Mouse (Mus musculus) midbrain, embryonic 11.5 days (tissue): Measurements from ENCODE around the gene Mdfic. TPM values are rescaled to one million over a fixed set of nuclear protein-coding genes. Genes with fewer than 3 reads are reported as not detected.
"Not testable (repeated sequence)": the region's sequence is repeated elsewhere in the genome, so short reads cannot be mapped to it uniquely, and the experiment has no call there.

Experiments
- ATAC-seq: fragments of 200-750 bp; cut with Nextera tagmentation; 2 replicates; pipeline ENCODE4 v1.8.0; 2017; ENCODE audit warnings: moderate TSS enrichment, moderate library complexity; ENCODE audit not compliant: low FRiP score
- DNase-seq: peaks from one replicate; pipeline ENCODE4 v3.0.0; 2015; ENCODE audit warnings: low spot score; ENCODE audit errors: missing footprints
- H3K27ac ChIP-seq: fragments of 300-500 bp; sonication (generic); 2 replicates; pipeline ENCODE4 v1.5.1; 2014; ENCODE audit warnings: low read depth, low read length
- H3K27me3 ChIP-seq: fragments of 300-500 bp; sonication (generic); 2 replicates; pipeline ENCODE4 v1.6.1; 2014; ENCODE audit warnings: mild to moderate bottlenecking, low read length, moderate library complexity, mixed read lengths; ENCODE audit not compliant: control insufficient read depth, insufficient read depth
- H3K36me3 ChIP-seq: fragments of 300-500 bp; sonication (generic); 2 replicates; pipeline ENCODE4 v1.6.1; 2014; ENCODE audit warnings: mild to moderate bottlenecking, low read length, moderate library complexity, mixed read lengths; ENCODE audit not compliant: control insufficient read depth, insufficient read depth
- H3K4me1 ChIP-seq: fragments of 300-500 bp; sonication (generic); 2 replicates; pipeline ENCODE4 v1.6.1; 2014; ENCODE audit warnings: low read length; ENCODE audit not compliant: control insufficient read depth, insufficient read depth
- H3K4me2 ChIP-seq: fragments of 300-500 bp; sonication (generic); 2 replicates; pipeline ENCODE4 v1.6.1; 2014; ENCODE audit warnings: mild to moderate bottlenecking, moderate library complexity
- H3K4me3 ChIP-seq: fragments of 300-500 bp; sonication (generic); 2 replicates; pipeline ENCODE4 v1.5.1; 2014; ENCODE audit warnings: low read depth, low read length
- H3K9ac ChIP-seq: fragments of 300-500 bp; sonication (generic); 2 replicates; pipeline ENCODE4 v1.6.1; 2014; ENCODE audit warnings: low read length
- H3K9me3 ChIP-seq: fragments of 300-500 bp; sonication (generic); 2 replicates; pipeline ENCODE4 v1.6.1; 2016; ENCODE audit warnings: low read length; ENCODE audit not compliant: control insufficient read depth
- WGBS: fragments of 180-500 bp; shearing (Covaris S2); extraction: QIAGEN DNeasy Blood & Tissue Kit; methylation state at CpG from one replicate; pipeline ENCODE4 v1.1.7; 2014; 5-methylcytosine and 5-hydroxymethylcytosine counted together
- polyA plus RNA-seq: library from polyadenylated mRNA; unstranded; fragments of >200 nt; fragmentation: Nextera tagmentation; extraction: Ambion mirVana; gene quantifications from 2 replicates; pipeline ENCODE4 v1.2.1, GENCODE M21; 2014

Gene Mdfic
- polyA plus RNA-seq, result 7.0 and 7.7 TPM in 2 replicates

DNA sequence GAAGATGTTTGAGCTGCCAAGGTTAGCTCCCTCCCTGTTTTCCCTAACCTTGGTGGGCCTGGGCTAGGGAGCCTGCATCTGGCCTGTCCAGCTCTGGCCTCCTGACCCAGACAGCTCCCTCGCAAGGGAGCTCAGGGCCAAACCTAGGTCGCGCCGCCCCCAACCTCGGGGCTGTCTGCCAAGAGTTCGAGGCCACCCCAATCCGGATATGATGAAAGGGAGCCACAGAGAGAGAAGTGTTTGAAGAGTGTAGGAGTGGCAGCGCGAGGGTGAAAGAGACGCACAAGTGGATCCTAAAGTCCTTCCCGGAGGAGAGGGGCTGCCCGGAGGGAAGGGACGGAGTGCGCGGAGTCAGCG, at the start of gene Mdfic:
Gene Mdfic, plus strand, starts transcription at position 201 of the 357 bp plus-strand sequence.
- no peaks in the 10 kb centered on the region for H3K9me3 ChIP-seq
- peak within 1 kb of the TSS; percentile 49 for H3K4me3 ChIP-seq
- peak within 1 kb of the TSS; percentile 96 for H3K4me2 ChIP-seq
- no peaks in the 10 kb centered on the region for H3K36me3 ChIP-seq
- H3K27me3 ChIP-seq, result no peaks in the 10 kb centered on the region
- peak within 1 kb of the TSS; percentile 83 for H3K9ac ChIP-seq
- DNase-seq (peak; percentile 95), ATAC-seq (peak; percentile 70)
- WGBS, result under 1% methylated on average over 15 of the region's 16 CpGs
- H3K27ac ChIP-seq, result no peak within 1 kb of the TSS
- peaks cover 2% of the 10 kb centered on the region; the same call in 1 of the 2 replicates for H3K4me1 ChIP-seq

DNA sequence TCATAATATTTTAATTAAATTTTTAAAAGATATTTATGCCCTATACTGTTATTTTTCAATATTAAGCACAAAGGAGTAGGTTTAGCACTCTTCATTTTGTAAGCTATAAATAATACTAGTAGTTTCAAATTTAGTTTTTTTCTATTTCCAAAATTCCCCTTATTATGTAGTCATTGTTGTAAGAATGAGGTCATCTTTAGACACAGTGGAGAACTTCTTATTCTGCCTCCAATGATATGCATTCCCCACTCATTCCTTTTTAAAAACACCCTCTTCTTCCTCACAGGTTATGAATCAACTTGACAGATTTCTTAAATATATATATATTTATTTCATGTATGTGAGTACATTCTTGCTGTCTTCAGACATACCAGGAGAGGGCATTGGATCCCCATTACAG, 49.1 kb upstream of the Mdfic start:
- Histone ChIP-seq H3K27ac (no peak overlapping the region), H3K4me3 (no peak overlapping the region), H3K4me2 (no peak overlapping the region), H3K9ac (no peak overlapping the region), H3K36me3 (no peaks in the 10 kb centered on the region), H3K9me3 (no peaks in the 10 kb centered on the region), H3K4me1 (no peaks in the 10 kb centered on the region), H3K27me3 (no peaks in the 10 kb centered on the region)
- DNase-seq, result no peak
- ATAC-seq, result no peak

DNA sequence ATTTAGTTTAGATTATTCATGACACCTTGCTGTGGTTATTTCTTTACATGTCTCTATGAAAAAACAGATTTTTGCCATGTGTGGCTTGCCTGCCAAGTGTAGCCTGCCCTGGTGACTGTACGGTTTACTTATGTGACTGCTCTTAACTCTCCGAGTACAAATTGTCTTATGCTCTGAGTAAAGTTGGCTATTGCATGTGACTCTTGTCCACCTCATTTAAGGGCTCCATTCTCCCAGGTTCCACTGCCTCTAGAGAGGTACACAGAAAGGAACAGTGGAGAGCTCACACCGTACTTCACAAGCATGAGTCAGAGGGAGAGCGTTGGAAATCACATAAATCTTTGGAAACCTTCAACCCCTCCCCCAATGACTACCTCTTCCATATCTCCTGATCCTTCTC, 10.4 kb upstream of the Mdfic start:
- ATAC-seq, result no peak
- H3K4me2 ChIP-seq, result no peak overlapping the region
- 93% methylated on average over 4 of the region's 4 CpGs for WGBS
- H3K36me3 ChIP-seq, result no peaks in the 10 kb centered on the region
- H3K27me3 ChIP-seq, result no peaks in the 10 kb centered on the region
- no peak overlapping the region for H3K9ac ChIP-seq
- H3K4me1 ChIP-seq, result no peaks in the 10 kb centered on the region
- H3K4me3 ChIP-seq, result no peak overlapping the region
- DNase-seq, result peak; percentile 28
- no peak overlapping the region for H3K27ac ChIP-seq
- H3K9me3 ChIP-seq, result no peaks in the 10 kb centered on the region

DNA sequence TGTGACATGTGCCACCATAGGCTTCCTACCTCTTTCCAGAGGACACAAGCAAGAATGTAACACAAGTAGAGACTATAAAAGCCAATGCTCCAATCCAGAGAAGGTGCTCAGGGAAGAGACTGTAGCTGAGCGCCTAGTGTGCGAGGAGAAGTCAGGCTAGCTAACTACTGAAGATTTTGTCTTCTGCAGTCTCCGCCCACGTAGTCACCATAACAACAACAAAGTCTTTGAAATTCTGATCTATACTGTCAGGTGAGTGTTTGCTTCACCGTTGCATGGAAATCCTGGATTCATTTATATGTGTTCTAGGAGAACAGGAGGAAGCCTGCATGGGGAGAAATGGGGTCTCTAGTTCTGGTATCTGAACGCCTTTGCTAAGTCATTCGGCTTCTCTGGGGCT, 9.8 kb upstream of the Mdfic start:
- DNase-seq, result peak; percentile 54
- Histone ChIP-seq H3K9ac (no peak overlapping the region), H3K4me3 (no peak overlapping the region), H3K4me2 (no peak overlapping the region), H3K27ac (no peak overlapping the region), H3K36me3 (no peaks in the 10 kb centered on the region), H3K9me3 (no peaks in the 10 kb centered on the region), H3K27me3 (no peaks in the 10 kb centered on the region), H3K4me1 (no peaks in the 10 kb centered on the region)
- 83% methylated on average over 7 of the region's 7 CpGs for WGBS
- no peak for ATAC-seq

GRCm38 (mm10) chr6:15712860-15713385, 7.5 kb upstream of the Mdfic start:
- WGBS, result 23% methylated on average over 2 of the region's 2 CpGs
- no peak overlapping the region for H3K4me3 ChIP-seq
- no peak overlapping the region for H3K4me2 ChIP-seq
- H3K27ac ChIP-seq, result no peak overlapping the region
- no peak for ATAC-seq
- H3K9ac ChIP-seq, result no peak overlapping the region
- no peaks in the 10 kb centered on the region for H3K36me3 ChIP-seq
- H3K9me3 ChIP-seq, result no peaks in the 10 kb centered on the region
- H3K4me1 ChIP-seq, result no peaks in the 10 kb centered on the region
- peak; percentile 76 for DNase-seq
- H3K27me3 ChIP-seq, result no peaks in the 10 kb centered on the region

GRCm38 (mm10) chr6:15714036-15714435, 6.4 kb upstream of the Mdfic start:
- not testable (repeated sequence) for H3K27me3 ChIP-seq, H3K9ac ChIP-seq, H3K4me2 ChIP-seq, H3K9me3 ChIP-seq, H3K27ac ChIP-seq, H3K4me1 ChIP-seq, ATAC-seq, H3K36me3 ChIP-seq, H3K4me3 ChIP-seq
- WGBS, result 81% methylated on average over 1 of the region's 1 CpGs
- DNase-seq, result peak; percentile 10

DNA sequence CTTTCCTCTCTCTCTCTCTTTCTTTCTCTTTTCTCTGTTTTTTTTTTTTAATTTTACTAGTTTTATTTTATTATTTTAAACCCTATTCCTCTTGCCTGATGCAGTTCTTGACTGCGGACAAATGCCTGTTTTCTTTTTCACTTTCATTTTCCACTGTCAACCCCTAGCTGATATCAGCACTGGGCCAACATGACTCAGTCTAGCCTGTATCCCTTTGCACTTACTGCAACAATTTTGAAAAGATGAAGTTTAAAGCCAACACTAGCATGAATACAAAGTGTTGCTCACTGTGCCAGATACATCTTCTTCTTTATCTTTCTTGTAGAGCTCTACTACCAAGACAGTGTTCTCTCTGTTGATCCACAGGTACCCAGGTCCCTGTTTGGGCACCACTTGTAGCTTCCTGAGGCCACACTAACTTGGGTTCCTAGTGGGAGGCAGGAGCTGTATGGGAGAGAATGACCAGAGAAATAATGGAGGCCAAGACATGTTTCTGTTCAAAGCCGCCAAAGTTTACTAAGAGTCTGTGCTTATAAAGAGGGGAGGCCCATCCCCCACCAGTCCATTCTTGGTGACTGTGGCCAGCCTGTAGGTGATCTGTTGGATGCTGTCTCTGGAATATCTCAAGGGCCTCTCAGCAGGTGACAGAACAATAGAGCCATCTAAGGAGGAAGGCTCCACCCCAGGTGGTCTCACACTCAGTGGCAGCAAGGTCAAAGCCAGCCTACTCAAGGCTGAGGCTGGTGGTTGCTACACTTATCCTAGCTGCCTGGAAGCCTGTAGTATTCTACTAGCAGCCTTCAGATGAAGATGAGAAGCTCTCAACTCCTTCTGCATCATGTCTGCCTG, 5.2 kb upstream of the Mdfic start:
- H3K4me2 ChIP-seq, result no peak overlapping the region
- WGBS, result 89% methylated on average over 2 of the region's 2 CpGs
- H3K27me3 ChIP-seq, result no peaks in the 10 kb centered on the region
- peak; percentile 44 for DNase-seq
- H3K4me1 ChIP-seq, result no peaks in the 10 kb centered on the region
- H3K36me3 ChIP-seq, result no peaks in the 10 kb centered on the region
- H3K27ac ChIP-seq, result no peak overlapping the region
- ATAC-seq, result no peak
- no peaks in the 10 kb centered on the region for H3K9me3 ChIP-seq
- no peak overlapping the region for H3K4me3 ChIP-seq
- no peak overlapping the region for H3K9ac ChIP-seq

GRCm38 (mm10) chr6:15719919-15720318, 542 bp upstream of the Mdfic start:
- 73% methylated on average over 6 of the region's 6 CpGs for WGBS
- no peak for DNase-seq

More at GRCm38 (mm10) chr6:15719919-15720318, 542 bp upstream of the Mdfic start:
- H3K4me3 ChIP-seq, result no peak overlapping the region
- H3K27ac ChIP-seq, result no peak overlapping the region
- H3K36me3 ChIP-seq, result no peaks in the 10 kb centered on the region
- H3K9ac ChIP-seq, result no peak overlapping the region
- no peaks in the 10 kb centered on the region for H3K27me3 ChIP-seq
- H3K4me2 ChIP-seq, result no peak overlapping the region
- peaks cover 2% of the 10 kb centered on the region; the same call in 1 of the 2 replicates for H3K4me1 ChIP-seq
- H3K9me3 ChIP-seq, result no peaks in the 10 kb centered on the region
- no peak for ATAC-seq
